Mouse (Mus musculus): ENCODE measurements around the gene Gabpb2. TPM values are rescaled to one million over a fixed set of nuclear protein-coding genes. Genes with fewer than 3 reads are reported as not detected.

The Gabpb2 gene
- polyA plus RNA-seq (2014; fragmentation: Nextera tagmentation; extraction: Ambion mirVana): 6.6 and 7.9 TPM in 2 replicates

- peak; percentile 91 for ATAC-seq (ENCODE audit: insufficient number of reproducible peaks, insufficient read depth, low FRiP score, low read depth)
- Histone ChIP-seq H3K27me3 (ENCODE audit: control insufficient read depth, insufficient read depth, low read length) (no peaks in the 10 kb centered on the region), H3K9ac (ENCODE audit: low read length) (peak within 1 kb of the TSS; percentile 97), H3K4me1 (ENCODE audit: control insufficient read depth in 2 of 2, insufficient read depth in 2 of 2, low read length in 2 of 2) (peaks cover 0 to 14% of the 10 kb centered on the region in 2 experiments; a peak in 2 of 4 replicates), H3K27ac (replicated peaks in 1 of 2; ENCODE audit: control insufficient read depth in 1 of 2, insufficient read depth in 1 of 2, low read depth in 2 of 2, low read length in 2 of 2) (peak within 1 kb of the TSS; percentile 99 to 100), H3K9me3 (ENCODE audit: control insufficient read depth, low read length) (no peaks in the 10 kb centered on the region), H3K4me3 (ENCODE audit: control insufficient read depth in 1 of 2, insufficient read depth in 1 of 2, low read depth in 1 of 2, low read length in 2 of 2) (peak within 1 kb of the TSS; percentile 85 to 96), H3K4me2 (ENCODE audit: low read length) (peak within 1 kb of the TSS; percentile 63), H3K36me3 (ENCODE audit: control insufficient read depth, insufficient read depth, low read length) (peaks cover 51% of the 10 kb centered on the region)
- WGBS: under 1% methylated on average over 56 of the region's 56 CpGs
Measured at GRCm38 (mm10) chr3:95217255-95218134, at the start of gene Gabpb2. Gene Gabpb2, minus strand, starts transcription at chr3:95217916.

GRCm38 (mm10) chr3:95266052-95266451 is 48.3 kb upstream of the Gabpb2 start:
- WGBS: 95% methylated on average over 3 of the region's 3 CpGs
- no peak for ATAC-seq (ENCODE audit: insufficient number of reproducible peaks, insufficient read depth, low FRiP score, low read depth)

GRCm38 (mm10) chr3:95264724-95265123 is 47.0 kb upstream of the Gabpb2 start:
- no peak overlapping the region for H3K27ac ChIP-seq (replicated peaks in 1 of 2; ENCODE audit: control insufficient read depth in 1 of 2, insufficient read depth in 1 of 2, low read depth in 2 of 2, low read length in 2 of 2)
- ATAC-seq (ENCODE audit: insufficient number of reproducible peaks, insufficient read depth, low FRiP score, low read depth): no peak
- no peaks in the 10 kb centered on the region for H3K4me1 ChIP-seq (ENCODE audit: control insufficient read depth in 2 of 2, insufficient read depth in 2 of 2, low read length in 2 of 2)
- H3K27me3 ChIP-seq (ENCODE audit: control insufficient read depth, insufficient read depth, low read length): no peaks in the 10 kb centered on the region
- H3K4me3 ChIP-seq (ENCODE audit: control insufficient read depth in 1 of 2, insufficient read depth in 1 of 2, low read depth in 1 of 2, low read length in 2 of 2): no peak overlapping the region
- peaks cover 95% of the 10 kb centered on the region for H3K36me3 ChIP-seq (ENCODE audit: control insufficient read depth, insufficient read depth, low read length)
- 75% methylated on average over 1 of the region's 1 CpGs for WGBS
- no peak overlapping the region for H3K9ac ChIP-seq (ENCODE audit: low read length)
- no peak overlapping the region for H3K4me2 ChIP-seq (ENCODE audit: low read length)
- H3K9me3 ChIP-seq (ENCODE audit: control insufficient read depth, low read length): no peaks in the 10 kb centered on the region

More at GRCm38 (mm10) chr3:95266052-95266451, 48.3 kb upstream of the Gabpb2 start:
- Histone ChIP-seq H3K36me3 (ENCODE audit: control insufficient read depth, insufficient read depth, low read length) (peaks cover 84% of the 10 kb centered on the region), H3K27ac (replicated peaks in 1 of 2; ENCODE audit: control insufficient read depth in 1 of 2, insufficient read depth in 1 of 2, low read depth in 2 of 2, low read length in 2 of 2) (no peak overlapping the region), H3K4me3 (ENCODE audit: control insufficient read depth in 1 of 2, insufficient read depth in 1 of 2, low read depth in 1 of 2, low read length in 2 of 2) (no peak overlapping the region), H3K4me2 (ENCODE audit: low read length) (no peak overlapping the region), H3K4me1 (ENCODE audit: control insufficient read depth in 2 of 2, insufficient read depth in 2 of 2, low read length in 2 of 2) (peaks cover 0 to 2% of the 10 kb centered on the region in 2 experiments; a peak in 1 of 4 replicates), H3K27me3 (ENCODE audit: control insufficient read depth, insufficient read depth, low read length) (no peaks in the 10 kb centered on the region), H3K9me3 (ENCODE audit: control insufficient read depth, low read length) (no peaks in the 10 kb centered on the region), H3K9ac (ENCODE audit: low read length) (no peak overlapping the region)

- no peak for ATAC-seq (ENCODE audit: insufficient number of reproducible peaks, insufficient read depth, low FRiP score, low read depth)
- Histone ChIP-seq H3K4me2 (ENCODE audit: low read length) (no peak overlapping the region), H3K4me3 (ENCODE audit: control insufficient read depth in 1 of 2, insufficient read depth in 1 of 2, low read depth in 1 of 2, low read length in 2 of 2) (no peak overlapping the region), H3K4me1 (ENCODE audit: control insufficient read depth in 2 of 2, insufficient read depth in 2 of 2, low read length in 2 of 2) (no peaks in the 10 kb centered on the region), H3K9me3 (ENCODE audit: control insufficient read depth, low read length) (no peaks in the 10 kb centered on the region), H3K36me3 (ENCODE audit: control insufficient read depth, insufficient read depth, low read length) (peaks cover 94% of the 10 kb centered on the region), H3K27ac (replicated peaks in 1 of 2; ENCODE audit: control insufficient read depth in 1 of 2, insufficient read depth in 1 of 2, low read depth in 2 of 2, low read length in 2 of 2) (no peak overlapping the region), H3K27me3 (ENCODE audit: control insufficient read depth, insufficient read depth, low read length) (no peaks in the 10 kb centered on the region), H3K9ac (ENCODE audit: low read length) (no peak overlapping the region)
- 51% methylated on average over 11 of the region's 11 CpGs for WGBS
Measured at GRCm38 (mm10) chr3:95263089-95263739, 45.5 kb upstream of the Gabpb2 start.

- Histone ChIP-seq H3K4me3 (ENCODE audit: control insufficient read depth in 1 of 2, insufficient read depth in 1 of 2, low read depth in 1 of 2, low read length in 2 of 2) (no peak overlapping the region), H3K27ac (replicated peaks in 1 of 2; ENCODE audit: control insufficient read depth in 1 of 2, insufficient read depth in 1 of 2, low read depth in 2 of 2, low read length in 2 of 2) (no peak overlapping the region), H3K9ac (ENCODE audit: low read length) (no peak overlapping the region), H3K27me3 (ENCODE audit: control insufficient read depth, insufficient read depth, low read length) (no peaks in the 10 kb centered on the region), H3K4me1 (ENCODE audit: control insufficient read depth in 2 of 2, insufficient read depth in 2 of 2, low read length in 2 of 2) (no peaks in the 10 kb centered on the region), H3K36me3 (ENCODE audit: control insufficient read depth, insufficient read depth, low read length) (peaks cover 94% of the 10 kb centered on the region), H3K4me2 (ENCODE audit: low read length) (no peak overlapping the region), H3K9me3 (ENCODE audit: control insufficient read depth, low read length) (no peaks in the 10 kb centered on the region)
- ATAC-seq (ENCODE audit: insufficient number of reproducible peaks, insufficient read depth, low FRiP score, low read depth): no peak
- 86% methylated on average over 4 of the region's 4 CpGs for WGBS
Measured at GRCm38 (mm10) chr3:95261975-95262374, 44.3 kb upstream of the Gabpb2 start.

- H3K27ac ChIP-seq (replicated peaks in 1 of 2; ENCODE audit: control insufficient read depth in 1 of 2, insufficient read depth in 1 of 2, low read depth in 2 of 2, low read length in 2 of 2): no peak overlapping the region
- H3K9ac ChIP-seq (ENCODE audit: low read length): no peak overlapping the region
- WGBS: 88% methylated on average over 5 of the region's 5 CpGs
- no peak overlapping the region for H3K4me2 ChIP-seq (ENCODE audit: low read length)
- H3K4me3 ChIP-seq (ENCODE audit: control insufficient read depth in 1 of 2, insufficient read depth in 1 of 2, low read depth in 1 of 2, low read length in 2 of 2): no peak overlapping the region
- no peaks in the 10 kb centered on the region for H3K4me1 ChIP-seq (ENCODE audit: control insufficient read depth in 2 of 2, insufficient read depth in 2 of 2, low read length in 2 of 2)
- H3K27me3 ChIP-seq (ENCODE audit: control insufficient read depth, insufficient read depth, low read length): no peaks in the 10 kb centered on the region
- no peaks in the 10 kb centered on the region for H3K9me3 ChIP-seq (ENCODE audit: control insufficient read depth, low read length)
- peaks cover 93% of the 10 kb centered on the region for H3K36me3 ChIP-seq (ENCODE audit: control insufficient read depth, insufficient read depth, low read length)
- ATAC-seq (ENCODE audit: insufficient number of reproducible peaks, insufficient read depth, low FRiP score, low read depth): no peak
Measured at GRCm38 (mm10) chr3:95256931-95257330, 39.2 kb upstream of the Gabpb2 start.

GRCm38 (mm10) chr3:95250783-95251424 is 33.2 kb upstream of the Gabpb2 start, which contains the start of gene Bnipl:
Gene Bnipl, minus strand, starts transcription at chr3:95251193.
- no peak within 1 kb of the TSS for H3K4me3 ChIP-seq (ENCODE audit: control insufficient read depth in 1 of 2, insufficient read depth in 1 of 2, low read depth in 1 of 2, low read length in 2 of 2)
- no peak within 1 kb of the TSS for H3K9ac ChIP-seq (ENCODE audit: low read length)

More at GRCm38 (mm10) chr3:95250783-95251424, 33.2 kb upstream of the Gabpb2 start, which contains the start of gene Bnipl:
- H3K27ac ChIP-seq (replicated peaks in 1 of 2; ENCODE audit: control insufficient read depth in 1 of 2, insufficient read depth in 1 of 2, low read depth in 2 of 2, low read length in 2 of 2): no peak within 1 kb of the TSS
- 46% methylated on average over 7 of the region's 7 CpGs for WGBS
- peaks cover 42% of the 10 kb centered on the region for H3K36me3 ChIP-seq (ENCODE audit: control insufficient read depth, insufficient read depth, low read length)
- ATAC-seq (ENCODE audit: insufficient number of reproducible peaks, insufficient read depth, low FRiP score, low read depth): no peak
- H3K9me3 ChIP-seq (ENCODE audit: control insufficient read depth, low read length): no peaks in the 10 kb centered on the region
- H3K4me2 ChIP-seq (ENCODE audit: low read length): no peak within 1 kb of the TSS
- H3K4me1 ChIP-seq (ENCODE audit: control insufficient read depth in 2 of 2, insufficient read depth in 2 of 2, low read length in 2 of 2): no peaks in the 10 kb centered on the region
- H3K27me3 ChIP-seq (ENCODE audit: control insufficient read depth, insufficient read depth, low read length): no peaks in the 10 kb centered on the region

Measured in heart, embryonic 14.5 days (tissue).